Mouse (Mus musculus) embryonic fibroblast, embryonic 13.5 days (primary cell): ENCODE results near the gene Hip1r.

Experiments
- CTCF ChIP-seq: IDR thresholded peaks from 2 replicates; pipeline ENCODE4 v1.5.1; 2011; ENCODE audit warnings: mild to moderate bottlenecking, control low read depth, low read length, moderate library complexity, borderline replicate concordance; ENCODE audit not compliant: insufficient read depth
- POLR2A ChIP-seq: IDR thresholded peaks from 2 replicates; pipeline ENCODE4 v1.6.1; 2011; ENCODE audit warnings: low read depth, mild to moderate bottlenecking, control low read depth, low read length, moderate library complexity

DNA sequence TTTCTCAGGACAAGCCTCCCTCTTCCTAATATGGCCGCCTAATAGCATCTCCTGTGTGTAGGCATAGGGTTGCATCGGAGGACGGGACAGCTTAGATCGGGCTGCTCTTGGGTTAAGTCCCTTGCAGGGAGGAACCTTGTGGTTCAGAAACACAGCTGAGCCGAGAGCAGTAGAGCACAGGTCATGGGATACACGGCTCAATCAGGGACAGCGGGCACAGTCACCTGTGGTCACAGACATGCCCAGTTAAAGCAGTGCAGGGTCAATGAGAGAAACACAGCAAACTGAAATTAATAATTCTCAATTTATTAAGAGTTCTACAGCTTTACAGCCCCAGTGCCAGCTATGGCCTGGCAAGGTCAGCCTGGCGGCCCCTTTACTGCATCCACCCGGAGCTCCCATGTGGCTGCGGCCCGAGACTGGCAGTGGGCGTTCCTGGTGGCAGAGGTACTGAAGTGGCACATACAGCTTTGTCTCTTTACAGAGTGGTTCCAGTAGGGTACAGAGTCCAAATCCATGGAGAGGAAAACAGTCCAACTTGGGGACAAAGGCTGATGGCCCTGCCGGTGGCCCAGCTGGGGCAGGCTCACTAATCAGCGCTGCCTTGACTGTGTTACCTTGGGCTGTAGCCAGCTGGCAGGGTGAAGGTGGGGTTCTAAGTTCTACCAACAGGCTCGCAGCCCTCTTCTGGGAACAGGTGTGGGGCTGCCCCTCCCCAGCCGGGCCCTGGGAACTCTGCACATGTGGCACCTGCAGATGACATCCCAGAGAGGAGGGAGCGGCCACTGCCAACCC lies 31.1 kb downstream of the Hip1r start:
- TF ChIP-seq POLR2A, result no peak
- TF ChIP-seq CTCF, result no peak
